Mouse (Mus musculus): Measurements from ENCODE around the gene Chst10. TPM values are rescaled to one million over a fixed set of nuclear protein-coding genes. Genes with fewer than 3 reads are reported as not detected.

Gene Chst10
- polyA plus RNA-seq, 1 experiment from 2014 or later, result 64.4 TPM

DNA sequence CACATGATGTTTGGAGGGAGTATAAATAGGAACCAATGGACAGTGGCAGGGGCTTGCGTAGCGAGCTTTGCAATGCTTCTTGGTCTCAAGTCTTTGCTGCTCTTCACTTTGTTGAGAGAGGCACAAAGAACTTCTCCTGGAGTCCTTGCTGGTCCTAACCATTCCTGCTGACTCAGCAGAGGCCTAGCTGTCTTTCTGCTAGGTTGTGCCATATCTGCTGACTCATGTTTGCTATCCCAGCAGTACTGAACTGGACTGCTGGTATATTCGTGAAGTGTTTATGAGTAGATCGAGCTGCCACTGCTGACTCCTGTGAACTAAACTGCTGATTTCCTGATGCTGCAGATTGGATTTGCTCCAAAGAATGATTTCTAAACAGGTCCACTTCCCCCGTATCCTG lies 37.8 kb downstream of the Chst10 start:
- ATAC-seq, result no peak

DNA sequence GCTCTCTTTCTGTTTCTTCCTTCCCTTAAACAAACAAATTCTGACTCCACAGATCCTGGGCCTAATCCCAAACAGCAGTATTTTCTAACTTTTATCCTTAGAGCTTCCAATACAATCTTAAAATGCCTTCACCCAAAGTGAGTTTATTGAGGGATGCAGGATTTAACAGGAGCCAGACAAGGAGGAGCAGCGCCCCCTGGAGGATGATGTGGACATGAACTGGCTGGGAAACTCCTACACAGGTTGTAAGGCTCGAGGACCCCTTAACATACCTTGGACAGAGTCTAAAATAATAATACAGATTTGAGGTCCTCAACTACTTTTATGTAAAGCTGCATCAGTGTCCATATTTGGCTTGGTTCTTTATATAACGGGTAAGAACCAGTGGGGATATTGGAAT lies 41.8 kb downstream of the Chst10 start:
- Histone ChIP-seq H3K9ac (ENCODE audit: low read depth, low read length) (no peak overlapping the region), H3K36me3 (ENCODE audit: control insufficient read depth, insufficient read depth, low read length) (no peaks in the 10 kb centered on the region), H3K4me2 (ENCODE audit: low read length) (no peak overlapping the region), H3K9me3 (replicated peaks; ENCODE audit: control insufficient read depth, low read length, poor library complexity, severe bottlenecking) (no peaks in the 10 kb centered on the region), H3K4me1 (ENCODE audit: control insufficient read depth, insufficient read depth, low read length) (peaks cover 8% of the 10 kb centered on the region), H3K27me3 (ENCODE audit: control insufficient read depth, insufficient read depth, low read depth, low read length) (no peaks in the 10 kb centered on the region), H3K4me3 (ENCODE audit: low read depth, low read length) (no peak overlapping the region), H3K27ac (ENCODE audit: low read length) (no peak overlapping the region)
- WGBS, result 10% methylated on average over 3 of the region's 3 CpGs
- no peak for ATAC-seq

More for the DNA sequence above, 37.8 kb downstream of the Chst10 start:
- no peak overlapping the region for H3K9ac ChIP-seq (ENCODE audit: low read depth, low read length)
- H3K9me3 ChIP-seq (replicated peaks; ENCODE audit: control insufficient read depth, low read length, poor library complexity, severe bottlenecking), result no peaks in the 10 kb centered on the region
- H3K27ac ChIP-seq (ENCODE audit: low read length), result peak overlapping the region; percentile 62; the same call in 1 of the 2 replicates
- H3K27me3 ChIP-seq (ENCODE audit: control insufficient read depth, insufficient read depth, low read depth, low read length), result no peaks in the 10 kb centered on the region
- H3K4me1 ChIP-seq (ENCODE audit: control insufficient read depth, insufficient read depth, low read length), result peaks cover 9% of the 10 kb centered on the region
- WGBS, result 79% methylated on average over 5 of the region's 5 CpGs
- H3K36me3 ChIP-seq (ENCODE audit: control insufficient read depth, insufficient read depth, low read length), result peaks cover 8% of the 10 kb centered on the region
- no peak overlapping the region for H3K4me2 ChIP-seq (ENCODE audit: low read length)
- no peak overlapping the region for H3K4me3 ChIP-seq (ENCODE audit: low read depth, low read length)

- no peak overlapping the region for H3K27ac ChIP-seq (ENCODE audit: low read length)
- H3K36me3 ChIP-seq (ENCODE audit: control insufficient read depth, insufficient read depth, low read length), result no peaks in the 10 kb centered on the region
- H3K4me3 ChIP-seq (ENCODE audit: low read depth, low read length), result no peak overlapping the region
- ATAC-seq, result no peak
- H3K27me3 ChIP-seq (ENCODE audit: control insufficient read depth, insufficient read depth, low read depth, low read length), result no peaks in the 10 kb centered on the region
- no peaks in the 10 kb centered on the region for H3K9me3 ChIP-seq (replicated peaks; ENCODE audit: control insufficient read depth, low read length, poor library complexity, severe bottlenecking)
- H3K4me1 ChIP-seq (ENCODE audit: control insufficient read depth, insufficient read depth, low read length), result peaks cover 16% of the 10 kb centered on the region
- WGBS, result 67% methylated on average over 2 of the region's 2 CpGs
- H3K4me2 ChIP-seq (ENCODE audit: low read length), result no peak overlapping the region
- no peak overlapping the region for H3K9ac ChIP-seq (ENCODE audit: low read depth, low read length)
Measured at GRCm38 (mm10) chr1:38852250-38852649, 45.7 kb downstream of the Chst10 start.

- Histone ChIP-seq H3K4me1 (ENCODE audit: control insufficient read depth, insufficient read depth, low read length) (peaks cover 23% of the 10 kb centered on the region), H3K4me2 (ENCODE audit: low read length) (no peak overlapping the region), H3K9ac (ENCODE audit: low read depth, low read length) (no peak overlapping the region), H3K27ac (ENCODE audit: low read length) (no peak overlapping the region), H3K27me3 (ENCODE audit: control insufficient read depth, insufficient read depth, low read depth, low read length) (no peaks in the 10 kb centered on the region), H3K9me3 (replicated peaks; ENCODE audit: control insufficient read depth, low read length, poor library complexity, severe bottlenecking) (no peaks in the 10 kb centered on the region), H3K4me3 (ENCODE audit: low read depth, low read length) (no peak overlapping the region), H3K36me3 (ENCODE audit: control insufficient read depth, insufficient read depth, low read length) (no peaks in the 10 kb centered on the region)
- ATAC-seq, result no peak
- 84% methylated on average over 2 of the region's 2 CpGs for WGBS
Measured at GRCm38 (mm10) chr1:38850650-38851049, 47.3 kb downstream of the Chst10 start.

- H3K4me1 ChIP-seq (ENCODE audit: control insufficient read depth, insufficient read depth, low read length), result peaks cover 23% of the 10 kb centered on the region
- no peak overlapping the region for H3K9ac ChIP-seq (ENCODE audit: low read depth, low read length)
- peak overlapping the region; percentile 54 for H3K4me2 ChIP-seq (ENCODE audit: low read length)
- H3K27ac ChIP-seq (ENCODE audit: low read length), result peak overlapping the region; percentile 92
- no peaks in the 10 kb centered on the region for H3K36me3 ChIP-seq (ENCODE audit: control insufficient read depth, insufficient read depth, low read length)
- peak; percentile 30; the same call in 1 of the 2 replicates for ATAC-seq
- H3K9me3 ChIP-seq (replicated peaks; ENCODE audit: control insufficient read depth, low read length, poor library complexity, severe bottlenecking), result no peaks in the 10 kb centered on the region
- H3K27me3 ChIP-seq (ENCODE audit: control insufficient read depth, insufficient read depth, low read depth, low read length), result no peaks in the 10 kb centered on the region
- H3K4me3 ChIP-seq (ENCODE audit: low read depth, low read length), result no peak overlapping the region
- WGBS, result 29% methylated on average over 2 of the region's 2 CpGs
Measured at GRCm38 (mm10) chr1:38848451-38849289, 49.3 kb downstream of the Chst10 start.

- no peaks in the 10 kb centered on the region for H3K36me3 ChIP-seq (ENCODE audit: control insufficient read depth, insufficient read depth, low read length)
- peak overlapping the region; percentile 58; the same call in 1 of the 2 replicates for H3K9ac ChIP-seq (ENCODE audit: low read depth, low read length)
- H3K27me3 ChIP-seq (ENCODE audit: control insufficient read depth, insufficient read depth, low read depth, low read length), result no peaks in the 10 kb centered on the region
- peak overlapping the region; percentile 25 for H3K4me3 ChIP-seq (ENCODE audit: low read depth, low read length)
- H3K4me2 ChIP-seq (ENCODE audit: low read length), result peak overlapping the region; percentile 54
- H3K4me1 ChIP-seq (ENCODE audit: control insufficient read depth, insufficient read depth, low read length), result peaks cover 23% of the 10 kb centered on the region
- peak; percentile 95 for ATAC-seq
- peak overlapping the region; percentile 92 for H3K27ac ChIP-seq (ENCODE audit: low read length)
- 3% methylated on average over 11 of the region's 11 CpGs for WGBS
- no peaks in the 10 kb centered on the region for H3K9me3 ChIP-seq (replicated peaks; ENCODE audit: control insufficient read depth, low read length, poor library complexity, severe bottlenecking)
Measured at GRCm38 (mm10) chr1:38847975-38848374, 50.0 kb downstream of the Chst10 start.

- no peak for ATAC-seq
Measured at GRCm38 (mm10) chr1:38843275-38843674, 54.7 kb downstream of the Chst10 start.

GRCm38 (mm10) chr1:38842861-38843260 lies 55.1 kb downstream of the Chst10 start:
- WGBS, result 97% methylated on average over 1 of the region's 1 CpGs
- H3K27me3 ChIP-seq (ENCODE audit: control insufficient read depth, insufficient read depth, low read depth, low read length), result peaks cover 3% of the 10 kb centered on the region; the same call in 1 of the 2 replicates
- H3K9ac ChIP-seq (ENCODE audit: low read depth, low read length), result no peak overlapping the region
- no peaks in the 10 kb centered on the region for H3K36me3 ChIP-seq (ENCODE audit: control insufficient read depth, insufficient read depth, low read length)
- peaks cover 12% of the 10 kb centered on the region for H3K4me1 ChIP-seq (ENCODE audit: control insufficient read depth, insufficient read depth, low read length)
- H3K4me2 ChIP-seq (ENCODE audit: low read length), result no peak overlapping the region
- H3K9me3 ChIP-seq (replicated peaks; ENCODE audit: control insufficient read depth, low read length, poor library complexity, severe bottlenecking), result no peaks in the 10 kb centered on the region
- H3K4me3 ChIP-seq (ENCODE audit: low read depth, low read length), result no peak overlapping the region
- ATAC-seq, result no peak
- no peak overlapping the region for H3K27ac ChIP-seq (ENCODE audit: low read length)

More at GRCm38 (mm10) chr1:38843275-38843674, 54.7 kb downstream of the Chst10 start:
- no peak overlapping the region for H3K27ac ChIP-seq (ENCODE audit: low read length)
- no peak overlapping the region for H3K4me3 ChIP-seq (ENCODE audit: low read depth, low read length)
- 50% methylated on average over 4 of the region's 4 CpGs for WGBS
- no peaks in the 10 kb centered on the region for H3K9me3 ChIP-seq (replicated peaks; ENCODE audit: control insufficient read depth, low read length, poor library complexity, severe bottlenecking)
- H3K27me3 ChIP-seq (ENCODE audit: control insufficient read depth, insufficient read depth, low read depth, low read length), result peaks cover 2% of the 10 kb centered on the region; the same call in 1 of the 2 replicates
- H3K4me2 ChIP-seq (ENCODE audit: low read length), result no peak overlapping the region
- peaks cover 16% of the 10 kb centered on the region for H3K4me1 ChIP-seq (ENCODE audit: control insufficient read depth, insufficient read depth, low read length)
- no peaks in the 10 kb centered on the region for H3K36me3 ChIP-seq (ENCODE audit: control insufficient read depth, insufficient read depth, low read length)
- no peak overlapping the region for H3K9ac ChIP-seq (ENCODE audit: low read depth, low read length)

- Histone ChIP-seq H3K4me3 (ENCODE audit: low read depth, low read length) (no peak overlapping the region), H3K4me1 (ENCODE audit: control insufficient read depth, insufficient read depth, low read length) (peaks cover 9% of the 10 kb centered on the region), H3K4me2 (ENCODE audit: low read length) (no peak overlapping the region), H3K27me3 (ENCODE audit: control insufficient read depth, insufficient read depth, low read depth, low read length) (peaks cover 3% of the 10 kb centered on the region; the same call in 1 of the 2 replicates), H3K27ac (ENCODE audit: low read length) (no peak overlapping the region), H3K9ac (ENCODE audit: low read depth, low read length) (no peak overlapping the region), H3K9me3 (replicated peaks; ENCODE audit: control insufficient read depth, low read length, poor library complexity, severe bottlenecking) (no peaks in the 10 kb centered on the region), H3K36me3 (ENCODE audit: control insufficient read depth, insufficient read depth, low read length) (no peaks in the 10 kb centered on the region)
- WGBS, result 62% methylated on average over 1 of the region's 1 CpGs
- ATAC-seq, result no peak
Measured at GRCm38 (mm10) chr1:38839944-38840343, 58.0 kb downstream of the Chst10 start.
